Mouse (Mus musculus) 3T3-L1 (cell line): Measurements from ENCODE around the gene Mocs3.

ENCODE experiments used
- DNase-seq: peaks from one replicate; pipeline ENCODE4 v3.0.0-alpha.2; 2015; ENCODE audit warnings: low read depth, low spot score

The Mocs3 gene

GRCm38 (mm10) chr2:168242841-168243240 is 12.4 kb downstream of the Mocs3 start:
- no peak for DNase-seq

DNA sequence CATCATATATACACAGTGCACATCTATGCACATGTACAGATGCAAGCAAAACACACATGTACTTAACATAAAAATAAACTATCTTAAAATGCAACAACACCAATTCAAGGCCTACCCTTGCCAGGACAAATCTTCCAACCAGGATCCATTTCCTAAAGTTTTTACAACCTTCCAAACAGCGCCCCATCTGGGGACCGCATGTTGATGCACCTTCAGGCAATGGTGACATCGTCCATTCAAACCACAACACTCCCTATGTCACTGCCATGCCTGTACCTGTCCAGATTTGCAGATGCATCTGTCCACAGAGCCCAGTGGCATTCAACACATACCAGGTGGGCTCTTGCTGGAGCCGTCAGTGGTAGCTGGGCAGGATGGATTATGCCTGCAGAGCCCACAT is 12.9 kb downstream of the Mocs3 start:
- peak; percentile 18 for DNase-seq

DNA sequence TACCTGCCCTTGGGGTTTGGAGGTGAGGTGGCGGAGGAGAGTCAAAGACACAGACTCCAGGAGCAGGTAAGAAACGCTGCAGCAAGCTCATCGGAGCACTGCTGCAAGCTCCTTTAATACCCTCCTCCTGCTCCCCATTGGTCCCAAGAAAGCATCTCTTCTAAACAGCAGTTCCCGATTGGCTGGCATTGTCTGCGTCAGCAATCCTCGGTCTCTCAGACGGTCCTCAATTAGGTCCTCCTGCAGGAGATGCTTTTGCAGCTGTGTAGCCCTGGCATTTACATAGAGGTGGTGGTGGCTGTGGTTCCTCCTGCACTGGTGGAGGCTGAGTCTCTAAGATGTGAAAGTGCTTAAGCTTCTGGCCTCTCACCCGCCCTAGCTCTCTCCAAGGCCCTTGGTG is 15.1 kb downstream of the Mocs3 start:
- DNase-seq, result no peak

GRCm38 (mm10) chr2:168248167-168248855 is 17.9 kb downstream of the Mocs3 start:
- no peak for DNase-seq

- peak; percentile 81 for DNase-seq
Observed at GRCm38 (mm10) chr2:168248856-168249245, 18.4 kb downstream of the Mocs3 start.

- DNase-seq, result peak; percentile 93
Observed at GRCm38 (mm10) chr2:168250270-168250669, 19.8 kb downstream of the Mocs3 start.

DNA sequence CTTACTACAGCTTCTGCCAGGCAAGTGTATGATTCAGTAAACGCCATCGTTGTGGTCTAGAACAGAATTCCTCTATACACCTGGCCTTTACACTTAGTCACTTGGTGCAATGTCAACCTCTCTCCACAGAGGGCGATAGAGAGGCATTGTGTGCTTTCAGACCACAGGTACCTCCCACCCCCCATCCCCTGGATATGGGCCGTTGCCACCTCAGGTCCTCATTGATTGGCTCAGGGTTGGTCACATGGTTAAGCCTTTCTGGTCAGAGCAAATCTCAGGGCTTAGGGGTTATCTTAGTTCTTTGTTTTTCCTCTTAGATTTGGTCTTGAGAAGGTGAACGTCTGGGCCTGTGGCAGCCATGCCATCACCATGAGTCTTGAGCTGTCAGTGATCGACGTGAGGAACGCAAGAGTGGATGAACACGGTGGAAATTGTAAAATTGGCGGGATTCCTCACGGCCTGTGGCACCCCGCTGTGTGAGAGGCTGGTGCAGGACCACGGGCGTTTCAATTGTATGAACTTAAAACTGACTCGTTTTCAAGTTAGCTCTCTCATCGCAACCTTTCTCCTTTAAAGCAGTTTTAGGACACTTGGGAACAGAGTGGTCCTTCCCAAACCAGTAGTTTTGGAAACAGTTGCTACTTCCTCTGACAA is 22.3 kb downstream of the Mocs3 start:
- no peak for DNase-seq

DNA sequence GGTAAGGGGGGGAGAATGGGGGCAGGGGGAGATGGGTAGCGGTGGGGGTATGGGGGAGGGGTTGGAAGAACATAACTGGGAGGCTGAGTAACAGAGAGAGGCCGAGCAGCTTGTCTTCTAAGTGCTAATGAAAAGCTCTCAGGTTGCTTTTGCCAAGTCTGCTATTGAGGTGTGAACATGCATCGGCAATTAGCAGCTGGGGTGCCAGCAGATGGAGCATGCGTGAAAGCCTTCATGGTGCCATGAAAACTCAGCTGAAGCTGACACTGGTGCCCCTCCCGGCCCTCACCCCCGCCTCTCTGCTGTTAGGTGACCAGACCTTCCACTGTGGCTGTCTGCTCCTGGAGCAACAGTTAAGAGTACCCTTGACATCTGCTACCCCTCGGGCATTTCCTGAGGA is 23.4 kb downstream of the Mocs3 start:
- no peak for DNase-seq

DNA sequence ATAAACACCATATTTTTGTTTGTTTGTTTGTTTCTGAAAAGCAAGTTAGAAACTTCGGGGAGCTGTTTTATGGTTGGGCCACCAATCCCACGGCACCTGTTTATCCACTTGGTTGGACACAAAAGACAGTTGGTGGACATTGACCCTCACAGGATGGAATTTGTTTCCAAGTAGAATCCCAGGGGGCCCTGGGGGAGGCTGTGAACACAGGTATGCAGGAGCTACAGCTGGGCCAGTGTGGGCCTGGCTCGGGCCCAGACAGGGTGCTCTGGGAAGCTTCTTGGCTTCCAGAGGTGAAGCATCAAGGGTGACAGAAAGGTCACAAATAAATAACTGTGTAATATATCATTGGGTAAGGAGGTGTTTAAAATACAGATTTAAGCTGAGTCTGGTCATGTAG is 26.1 kb downstream of the Mocs3 start:
- DNase-seq, result no peak

DNA sequence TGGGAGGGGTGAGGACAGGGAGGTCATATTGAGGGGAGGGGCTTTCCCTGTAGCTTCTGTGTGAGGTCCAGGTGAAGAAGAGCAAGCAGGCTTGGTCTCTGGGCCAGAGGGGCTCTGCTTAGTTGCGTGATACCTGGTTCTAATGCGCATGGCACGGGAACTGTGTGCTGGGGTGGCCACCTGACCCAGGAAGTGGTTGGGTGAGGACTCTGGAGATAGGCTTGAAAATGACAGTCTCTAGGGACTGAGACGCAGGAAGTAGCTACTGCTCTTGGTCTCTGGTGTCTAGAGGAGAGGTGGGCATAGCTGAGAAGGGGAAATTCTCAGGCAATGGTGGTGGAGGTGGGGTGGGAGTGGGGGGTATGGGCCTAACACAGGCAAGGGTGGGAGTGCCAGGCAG is 26.8 kb downstream of the Mocs3 start:
- no peak for DNase-seq

GRCm38 (mm10) chr2:168259046-168259445 is 28.6 kb downstream of the Mocs3 start:
- DNase-seq, result no peak

GRCm38 (mm10) chr2:168260124-168260523 is 29.7 kb downstream of the Mocs3 start:
- no peak for DNase-seq

- DNase-seq, result no peak
Observed at GRCm38 (mm10) chr2:168260900-168261299, 30.5 kb downstream of the Mocs3 start.

GRCm38 (mm10) chr2:168268033-168268432 is 37.6 kb downstream of the Mocs3 start:
- DNase-seq, result no peak

DNA sequence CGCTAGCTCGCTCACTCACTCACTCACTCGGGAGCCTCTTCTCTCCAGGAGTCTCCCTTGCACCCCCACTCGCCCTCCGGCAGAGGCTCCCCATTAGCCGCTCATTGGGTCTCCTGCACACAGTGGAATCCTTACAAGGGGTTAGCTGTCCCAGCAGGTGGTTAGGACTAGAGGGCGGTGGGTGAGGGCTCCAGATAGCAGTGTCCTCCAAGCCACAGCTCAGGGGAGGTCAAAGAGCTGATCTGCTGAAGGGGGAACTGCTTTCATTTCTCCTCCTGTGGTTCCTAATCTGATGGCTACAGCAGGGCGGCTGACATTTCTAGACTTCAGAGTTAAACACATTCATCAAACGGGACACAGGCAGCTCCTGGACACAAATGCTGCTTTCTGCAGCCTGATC is 43.0 kb downstream of the Mocs3 start:
- no peak for DNase-seq

- DNase-seq, result peak; percentile 77
Observed at GRCm38 (mm10) chr2:168274374-168274935, 44.0 kb downstream of the Mocs3 start.

GRCm38 (mm10) chr2:168280729-168281581 is 50.5 kb downstream of the Mocs3 start:
- DNase-seq, result no peak

DNA sequence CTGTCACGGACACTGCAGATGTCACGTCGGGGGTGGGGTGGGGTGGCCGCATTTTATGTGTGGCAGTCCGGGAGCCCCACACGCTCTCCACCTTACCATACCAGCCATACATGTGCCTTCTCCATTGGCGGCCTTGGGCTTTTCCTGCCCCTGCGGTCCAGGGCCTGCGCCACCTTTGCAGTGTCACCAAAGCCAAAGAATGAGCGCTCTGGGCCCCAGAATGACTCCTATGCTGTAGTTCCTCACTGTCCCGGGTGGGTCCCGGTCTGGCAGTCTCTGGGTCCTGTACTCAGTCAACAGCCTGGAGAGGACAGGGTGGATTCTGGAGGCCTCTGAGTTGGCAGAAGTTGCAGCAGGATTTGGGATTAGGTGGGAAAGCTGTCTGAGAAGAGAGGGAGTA is 51.2 kb downstream of the Mocs3 start, which contains the start of gene Kcng1:
Gene Kcng1 (minus strand): TSS at position 155 of the 400 bp plus-strand sequence.
- no peak for DNase-seq
